Mouse (Mus musculus) megakaryocyte-erythroid progenitor cell, adult 5 weeks (primary cell): ENCODE data around the gene Gm10153. TPM values are rescaled to one million over a fixed set of nuclear protein-coding genes. Genes with fewer than 3 reads are reported as not detected.

ENCODE experiments used
- polyA plus RNA-seq: library from polyadenylated mRNA; stranded (reverse); fragments of >175 nt; gene quantifications from 2 replicates; pipeline ENCODE4 v1.2.3, GENCODE M21; 2012

Gene Gm10153
- not detected in 2 replicates for polyA plus RNA-seq

GRCm38 (mm10) chr7:142190289-142190688 lies at the start of gene Gm10153:
Gm10153 (minus strand) TSS chr7:142190389.

DNA sequence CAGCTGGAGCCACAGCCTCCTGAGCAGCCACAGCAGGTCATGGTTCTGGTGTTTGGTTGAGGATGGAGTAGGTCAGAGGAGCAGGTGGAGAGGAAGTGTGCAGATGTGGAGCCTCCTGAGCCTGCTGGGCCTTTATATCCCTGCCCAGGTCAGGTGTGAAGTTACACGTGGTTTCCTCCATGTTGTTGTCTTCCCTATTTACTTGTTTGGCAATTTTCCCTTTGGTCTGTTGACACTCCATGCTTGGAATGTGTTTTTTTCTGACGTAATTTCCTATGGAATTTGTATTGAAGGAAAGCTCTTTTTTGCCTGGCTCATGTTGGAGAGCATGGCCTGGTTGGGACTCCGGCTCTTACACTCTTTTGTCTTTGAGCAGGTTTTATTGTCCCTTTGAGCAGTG lies 39.7 kb upstream of the Gm10153 start, which contains the start of gene Krtap5-5:
Gene Krtap5-5 (minus strand): TSS at position 101 of the 400 bp plus-strand sequence.

DNA sequence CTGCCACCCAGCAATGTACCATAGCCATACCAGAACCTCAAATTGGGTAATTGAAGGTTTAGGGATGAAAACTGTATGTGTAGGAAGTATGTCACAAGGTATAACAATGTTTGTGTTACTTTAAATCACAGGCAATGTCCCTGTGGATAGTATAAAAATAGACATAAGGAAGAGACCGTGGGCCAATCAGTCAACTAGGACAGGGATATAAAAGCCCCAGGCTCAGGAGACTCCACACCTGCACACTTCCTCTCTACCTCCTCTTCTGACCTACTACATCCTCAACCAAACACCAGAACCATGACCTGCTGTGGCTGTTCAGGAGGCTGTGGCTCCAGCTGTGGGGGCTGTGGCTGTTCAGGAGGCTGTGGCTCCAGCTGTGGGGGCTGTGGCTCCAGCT lies 21.4 kb upstream of the Gm10153 start, which contains the start of gene Gm7579:
Gene Gm7579 (plus strand): TSS at position 301 of the 400 bp plus-strand sequence.

DNA sequence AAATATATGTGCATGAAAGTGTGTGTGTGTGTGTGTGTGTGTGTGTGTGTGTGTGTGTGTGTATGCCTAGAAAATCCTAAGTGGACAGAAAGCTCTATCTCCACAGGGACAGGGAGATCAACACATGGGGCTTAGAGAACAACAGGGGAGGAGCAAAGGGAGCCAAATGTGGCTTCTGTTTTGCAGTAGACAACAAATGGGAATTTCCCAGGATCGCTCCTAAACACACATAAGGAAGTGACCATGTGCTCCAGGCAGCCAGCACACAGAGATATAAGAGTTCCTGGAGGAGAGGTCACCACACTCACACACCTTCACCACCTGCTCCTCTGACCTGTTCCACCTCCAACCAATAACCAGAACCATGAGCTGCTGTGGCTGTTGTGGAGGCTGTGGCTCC lies 10.9 kb upstream of the Gm10153 start, which contains the start of gene Krtap5-3:
Gene Krtap5-3 (plus strand): TSS at position 301 of the 400 bp plus-strand sequence.

DNA sequence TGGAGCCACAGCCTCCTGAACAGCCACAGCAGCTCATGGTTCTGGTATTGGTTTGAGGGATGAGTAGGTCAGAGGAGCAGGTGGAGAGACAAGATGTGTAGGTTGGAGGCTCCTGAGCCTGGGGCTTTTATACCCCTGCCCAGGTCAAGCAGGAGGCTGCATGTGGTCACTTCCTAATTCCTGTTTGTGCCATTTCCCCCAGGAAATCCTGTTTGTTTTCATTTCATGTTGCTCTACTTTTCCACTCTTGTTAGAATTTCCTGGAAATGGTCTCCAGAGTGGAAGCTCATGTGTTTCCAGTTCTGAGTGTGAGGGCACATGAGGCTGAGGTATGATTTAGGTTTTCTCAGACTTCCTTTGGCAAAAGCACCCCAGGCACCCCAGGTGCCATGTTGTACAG lies 14.3 kb downstream of the Gm10153 start, which contains the start of gene Krtap5-2:
Gene Krtap5-2 (minus strand): TSS at position 101 of the 400 bp plus-strand sequence.

GRCm38 (mm10) chr7:142165639-142166038 lies 24.6 kb downstream of the Gm10153 start, which contains the start of gene Gm4553:
Gm4553 (minus strand) TSS chr7:142165739.

DNA sequence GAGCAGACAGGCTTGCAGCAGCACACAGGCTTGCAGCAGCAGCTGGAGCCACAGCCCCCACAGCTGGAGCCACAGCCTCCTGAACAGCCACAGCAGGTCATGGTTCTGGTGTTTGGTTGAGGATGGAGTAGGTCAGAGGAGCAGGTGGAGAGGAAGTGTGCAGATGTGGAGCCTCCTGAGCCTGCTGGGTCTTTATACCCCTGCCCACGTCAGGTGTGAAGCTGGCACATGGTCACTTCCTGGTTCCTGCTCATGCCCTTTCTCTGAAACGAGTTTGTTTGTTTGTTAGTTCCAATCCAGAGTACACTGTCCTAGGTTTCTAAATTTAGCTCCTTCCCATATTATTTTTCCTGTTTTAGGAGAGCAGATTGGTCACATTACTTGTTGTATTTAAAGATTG lies 33.2 kb downstream of the Gm10153 start, which contains the start of gene Gm29735:
Gene Gm29735 (minus strand): TSS at position 101 of the 400 bp plus-strand sequence.

DNA sequence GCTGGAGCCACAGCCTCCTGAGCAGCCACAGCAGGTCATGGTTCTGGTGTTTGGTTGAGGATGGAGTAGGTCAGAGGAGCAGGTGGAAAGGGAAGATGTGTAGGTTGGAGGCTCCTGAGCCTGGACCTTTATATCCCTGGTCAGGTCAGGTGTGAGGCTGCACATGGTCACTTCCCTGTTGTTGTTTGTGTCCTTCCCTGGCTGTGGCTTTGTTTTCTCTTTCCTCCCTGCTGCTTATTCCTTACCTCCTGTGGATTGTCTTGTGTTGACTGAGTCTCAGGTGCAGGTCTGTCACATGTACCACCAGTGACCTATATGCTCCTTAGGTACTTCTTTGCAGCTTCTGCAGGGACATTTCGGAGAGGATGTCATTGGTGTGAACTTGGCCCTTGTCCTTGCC lies 45.7 kb downstream of the Gm10153 start, which contains the start of gene Gm45337:
Gene Gm45337 (minus strand): TSS at position 101 of the 400 bp plus-strand sequence.

Other genes starting within 250 kb of the Gm10153 start
- not detected in 2 replicates for gene Brsk2, start 240.6 kb downstream of the Gm10153 start, polyA plus RNA-seq
- 51.7 TPM in 2 replicates for gene Mob2, start 129.3 kb downstream of the Gm10153 start, polyA plus RNA-seq
- 2.6 and 3.2 TPM in 2 replicates for gene Dusp8, start 94.5 kb downstream of the Gm10153 start, polyA plus RNA-seq
- gene Gm45618, start 69.7 kb downstream of the Gm10153 start, polyA plus RNA-seq, result not detected in 2 replicates
- not detected in 2 replicates for gene Gm39115, start 54.4 kb downstream of the Gm10153 start, polyA plus RNA-seq
- not detected in 2 replicates for gene Gm45337, start 45.8 kb downstream of the Gm10153 start, polyA plus RNA-seq
- gene Gm29735, start 33.3 kb downstream of the Gm10153 start, polyA plus RNA-seq, result not detected in 2 replicates
- gene Gm4553, start 24.6 kb downstream of the Gm10153 start, polyA plus RNA-seq, result not detected in 2 replicates
- not detected in 2 replicates for gene Krtap5-2, start 14.4 kb downstream of the Gm10153 start, polyA plus RNA-seq
- not detected in 2 replicates for gene Krtap5-3, start 11.0 kb upstream of the Gm10153 start, polyA plus RNA-seq
- gene Gm7579, start 21.5 kb upstream of the Gm10153 start, polyA plus RNA-seq, result not detected in 2 replicates
- not detected in 2 replicates for gene Krtap5-5, start 39.6 kb upstream of the Gm10153 start, polyA plus RNA-seq
- gene Gm40460, start 50.7 kb upstream of the Gm10153 start, polyA plus RNA-seq, result not detected in 2 replicates
- not detected in 2 replicates for gene Gm2431, start 68.0 kb upstream of the Gm10153 start, polyA plus RNA-seq
- gene Gm4559, start 84.0 kb upstream of the Gm10153 start, polyA plus RNA-seq, result not detected in 2 replicates
- gene Krtap5-1, start 106.7 kb upstream of the Gm10153 start, polyA plus RNA-seq, result not detected in 2 replicates
- not detected in 2 replicates for gene Krtap5-4, start 113.2 kb upstream of the Gm10153 start, polyA plus RNA-seq
- 2.5 and 2.6 TPM in 2 replicates for gene Ifitm10, start 183.4 kb upstream of the Gm10153 start, polyA plus RNA-seq
- gene Gm49369, start 192.3 kb upstream of the Gm10153 start, polyA plus RNA-seq, result 62.1 and 84.1 TPM in 2 replicates
- gene Ctsd, start 197.6 kb upstream of the Gm10153 start, polyA plus RNA-seq, result 77.7 and 82.6 TPM in 2 replicates
- not detected in 2 replicates for gene Syt8, start 244.5 kb upstream of the Gm10153 start, polyA plus RNA-seq